Mouse (Mus musculus): ENCODE results near the gene Foxj3. TPM values are rescaled to one million over a fixed set of nuclear protein-coding genes. Genes with fewer than 3 reads are reported as not detected.
"Not testable (repeated sequence)": the region's sequence is repeated elsewhere in the genome, so short reads cannot be mapped to it uniquely, and the experiment has no call there.

Foxj3 gene
- total RNA-seq (2014; fragmentation: Nextera tagmentation) (51.8 and 64.9 TPM in 2 replicates), total RNA-seq (2017) (22.7 and 27.0 TPM in 2 replicates), polyA plus RNA-seq (2012) (12.5 and 14.7 TPM in 2 replicates)

DNA sequence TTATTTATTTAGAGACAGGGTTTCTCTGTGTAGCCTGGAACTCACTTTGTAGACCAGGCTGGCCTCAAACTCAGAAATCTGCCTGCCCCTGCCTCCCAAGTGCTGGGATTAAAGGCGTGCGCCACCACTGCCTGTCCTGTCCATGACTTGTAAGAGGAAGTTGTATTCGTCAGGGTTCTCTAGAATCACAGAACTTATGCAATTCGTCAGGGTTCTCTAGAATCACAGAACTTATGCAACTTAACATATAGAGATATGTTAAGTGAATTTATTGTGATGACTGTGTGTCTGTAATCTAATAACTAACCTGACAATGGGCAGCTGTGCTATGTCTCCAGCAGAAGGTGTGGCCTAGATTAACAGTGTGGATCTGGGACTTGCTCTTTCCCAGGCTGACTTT is at the start of gene Foxj3:
TSS of gene Foxj3 (plus strand) at position 390 of the 400 bp plus-strand sequence.
- not testable (repeated sequence) for DNase-seq (ENCODE audit: low spot score); H3K4me3 ChIP-seq (ENCODE audit: low read depth, low read length); H3K27me3 ChIP-seq (ENCODE audit: insufficient read depth, low read length); ATAC-seq (ENCODE audit: extremely low read depth, insufficient number of reproducible peaks, low FRiP score, poor library complexity, severe bottlenecking); H3K36me3 ChIP-seq (replicated peaks); H3K9me3 ChIP-seq (replicated peaks)
- peaks cover 13% of the 10 kb centered on the region for H3K4me1 ChIP-seq (ENCODE audit: insufficient read depth, low read depth, low read length)

DNA sequence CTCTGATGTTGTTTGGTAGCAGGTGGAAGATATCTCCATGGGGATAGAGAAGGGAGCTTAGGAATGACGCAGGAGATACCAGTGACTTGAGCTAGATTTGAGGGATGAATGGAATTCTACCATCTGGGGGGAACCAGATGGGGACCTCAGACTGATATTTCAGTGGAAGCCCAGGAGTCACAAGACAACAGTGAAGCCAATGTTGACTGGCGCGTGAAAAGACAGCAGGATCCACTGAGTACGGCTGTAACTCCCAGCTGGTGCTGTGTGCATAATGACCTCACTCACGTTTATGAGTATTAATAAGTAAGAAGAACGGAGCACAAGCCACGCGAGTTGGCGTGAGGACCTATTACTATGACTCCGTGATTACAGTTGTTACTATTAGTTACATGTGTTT is 47.1 kb upstream of the Foxj3 start:
- 0 out of 2 replicates have a peak, but pooled peaks cover 5% of the 10 kb centered on the region for H3K4me1 ChIP-seq (ENCODE audit: insufficient read depth, low read depth, low read length)
- TF ChIP-seq GATA2 (IDR thresholded peaks at IDR 0.05; ENCODE audit: borderline replicate concordance, low read depth, low read length) (no peak), CTCF (IDR thresholded peaks at IDR 0.05; ENCODE audit: low read depth, low read length) (no peak), GATA1 (IDR thresholded peaks at IDR 0.05; ENCODE audit: borderline replicate concordance, low read length) (no peak), TAL1 (conservative IDR thresholded peaks at IDR 0.05; ENCODE audit: low read depth, low read length) (no peak), POLR2AphosphoS5 (IDR thresholded peaks at IDR 0.05; ENCODE audit: insufficient replicate concordance, low read depth, low read length) (no peak)
- H3K27me3 ChIP-seq (ENCODE audit: insufficient read depth, low read length): no peaks in the 10 kb centered on the region
- peaks cover 6% of the 10 kb centered on the region; the same call in 1 of the 2 replicates for H3K9me3 ChIP-seq (replicated peaks)
- no peak for ATAC-seq (ENCODE audit: extremely low read depth, insufficient number of reproducible peaks, low FRiP score, poor library complexity, severe bottlenecking)
- no peak overlapping the region for H3K4me3 ChIP-seq (ENCODE audit: low read depth, low read length)
- H3K36me3 ChIP-seq (replicated peaks): no peaks in the 10 kb centered on the region
- no peak for DNase-seq (ENCODE audit: low spot score)

DNA sequence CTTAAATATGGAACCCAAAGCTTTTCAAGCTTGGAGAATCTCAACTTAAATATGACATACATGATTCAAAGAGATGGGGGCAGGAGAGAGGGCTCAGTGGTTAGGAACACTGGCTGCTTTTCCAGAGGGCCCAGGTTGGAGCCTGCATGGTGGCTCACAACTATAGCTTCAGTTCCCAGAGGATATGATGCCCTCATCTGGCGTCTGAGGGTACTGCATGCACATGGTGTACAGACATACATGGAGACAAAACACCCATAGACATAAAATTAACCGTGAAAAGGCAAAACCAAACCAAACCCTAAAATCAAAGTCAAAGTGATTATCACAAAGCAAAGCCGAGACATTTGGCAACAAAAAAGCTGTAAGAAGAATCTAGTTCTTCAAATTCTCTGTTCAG is 46.0 kb upstream of the Foxj3 start:
- DNase-seq (ENCODE audit: low spot score) (no peak), ATAC-seq (ENCODE audit: extremely low read depth, insufficient number of reproducible peaks, low FRiP score, poor library complexity, severe bottlenecking) (no peak)
- Histone ChIP-seq H3K36me3 (replicated peaks) (no peaks in the 10 kb centered on the region), H3K27me3 (ENCODE audit: insufficient read depth, low read length) (no peaks in the 10 kb centered on the region), H3K9me3 (replicated peaks) (peaks cover 6% of the 10 kb centered on the region; the same call in 1 of the 2 replicates), H3K4me1 (ENCODE audit: insufficient read depth, low read depth, low read length) (no peaks in the 10 kb centered on the region), H3K4me3 (ENCODE audit: low read depth, low read length) (no peak overlapping the region)
- TF ChIP-seq POLR2AphosphoS5 (IDR thresholded peaks at IDR 0.05; ENCODE audit: insufficient replicate concordance, low read depth, low read length) (no peak), GATA1 (IDR thresholded peaks at IDR 0.05; ENCODE audit: borderline replicate concordance, low read length) (no peak), CTCF (IDR thresholded peaks at IDR 0.05; ENCODE audit: low read depth, low read length) (no peak), GATA2 (IDR thresholded peaks at IDR 0.05; ENCODE audit: borderline replicate concordance, low read depth, low read length) (no peak), TAL1 (conservative IDR thresholded peaks at IDR 0.05; ENCODE audit: low read depth, low read length) (no peak)

DNA sequence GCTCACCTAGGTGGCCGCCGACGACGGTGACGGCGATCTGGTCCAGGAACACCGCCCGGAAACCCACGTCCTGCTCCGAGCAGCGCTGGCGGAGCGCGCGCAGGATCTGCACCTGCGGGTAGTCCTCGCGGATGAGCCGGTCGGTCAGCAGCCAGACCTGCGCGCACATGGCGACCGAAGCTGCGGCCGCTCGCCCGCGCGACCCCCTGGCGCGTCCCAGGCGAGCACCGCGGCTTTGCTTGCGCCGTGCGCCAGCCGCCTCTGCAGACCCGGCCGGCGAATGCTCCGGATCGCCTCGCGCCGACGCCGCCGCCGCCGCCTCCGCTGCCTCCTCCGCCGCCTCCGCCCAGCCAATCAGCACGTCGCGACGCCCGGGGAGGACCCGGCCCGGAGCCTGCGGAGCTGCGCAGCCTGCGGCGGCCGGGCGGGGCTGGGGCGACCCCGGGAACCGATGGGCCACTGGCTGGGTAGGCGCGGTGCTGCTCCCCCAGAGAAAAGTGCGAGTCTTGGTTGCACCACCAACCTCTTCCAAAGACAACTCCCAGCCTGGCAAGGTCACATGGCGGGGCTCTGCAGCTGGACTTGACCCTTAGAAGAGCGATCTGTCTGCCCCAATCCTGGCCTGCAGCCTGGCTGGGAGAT is 44.4 kb upstream of the Foxj3 start, which contains the start of gene Rimkla:
TSS of gene Rimkla (minus strand) at position 338 of the 642 bp plus-strand sequence.
- DNase-seq (ENCODE audit: low spot score) (no peak), ATAC-seq (ENCODE audit: extremely low read depth, insufficient number of reproducible peaks, low FRiP score, poor library complexity, severe bottlenecking) (no peak)
- H3K9me3 ChIP-seq (replicated peaks): peaks cover 6% of the 10 kb centered on the region; the same call in 1 of the 2 replicates
- no peaks in the 10 kb centered on the region for H3K27me3 ChIP-seq (ENCODE audit: insufficient read depth, low read length)
- no peaks in the 10 kb centered on the region for H3K4me1 ChIP-seq (ENCODE audit: insufficient read depth, low read depth, low read length)
- TF ChIP-seq TAL1 (conservative IDR thresholded peaks at IDR 0.05; ENCODE audit: low read depth, low read length): no peak
- TF ChIP-seq POLR2AphosphoS5 (IDR thresholded peaks at IDR 0.05; ENCODE audit: insufficient replicate concordance, low read depth, low read length): no peak
- no peak for TF ChIP-seq GATA1 (IDR thresholded peaks at IDR 0.05; ENCODE audit: borderline replicate concordance, low read length)
- no peak for TF ChIP-seq CTCF (IDR thresholded peaks at IDR 0.05; ENCODE audit: low read depth, low read length)
- no peak for TF ChIP-seq GATA2 (IDR thresholded peaks at IDR 0.05; ENCODE audit: borderline replicate concordance, low read depth, low read length)
- no peaks in the 10 kb centered on the region for H3K36me3 ChIP-seq (replicated peaks)
- H3K4me3 ChIP-seq (ENCODE audit: low read depth, low read length): no peak within 1 kb of the TSS

DNA sequence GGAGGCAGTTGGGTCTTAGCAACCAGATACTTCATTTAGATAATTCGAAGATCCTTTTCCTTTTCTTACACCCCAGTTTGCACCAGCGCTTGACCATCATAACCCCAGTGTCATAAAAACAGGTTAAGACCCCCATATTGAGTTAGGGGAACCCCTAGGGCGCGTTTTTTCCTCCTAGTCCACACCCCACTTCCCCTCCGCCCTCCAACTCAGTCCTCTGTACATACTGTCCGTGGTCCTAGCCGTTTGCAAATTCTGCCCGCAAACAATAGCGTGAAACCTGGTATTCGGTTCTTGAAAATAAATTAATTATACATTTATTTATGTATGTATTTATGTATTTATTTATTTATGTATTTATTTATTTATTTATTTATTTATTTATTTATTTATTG is 43.9 kb upstream of the Foxj3 start:
- DNase-seq (ENCODE audit: low spot score): no peak
- Histone ChIP-seq H3K4me3 (ENCODE audit: low read depth, low read length) (no peak overlapping the region), H3K9me3 (replicated peaks) (peaks cover 6% of the 10 kb centered on the region; the same call in 1 of the 2 replicates), H3K27me3 (ENCODE audit: insufficient read depth, low read length) (no peaks in the 10 kb centered on the region), H3K4me1 (ENCODE audit: insufficient read depth, low read depth, low read length) (no peaks in the 10 kb centered on the region), H3K36me3 (replicated peaks) (no peaks in the 10 kb centered on the region)
- no peak for ATAC-seq (ENCODE audit: extremely low read depth, insufficient number of reproducible peaks, low FRiP score, poor library complexity, severe bottlenecking)
- TF ChIP-seq TAL1 (conservative IDR thresholded peaks at IDR 0.05; ENCODE audit: low read depth, low read length) (no peak), GATA2 (IDR thresholded peaks at IDR 0.05; ENCODE audit: borderline replicate concordance, low read depth, low read length) (no peak), POLR2AphosphoS5 (IDR thresholded peaks at IDR 0.05; ENCODE audit: insufficient replicate concordance, low read depth, low read length) (no peak), GATA1 (IDR thresholded peaks at IDR 0.05; ENCODE audit: borderline replicate concordance, low read length) (no peak), CTCF (IDR thresholded peaks at IDR 0.05; ENCODE audit: low read depth, low read length) (no peak)

DNA sequence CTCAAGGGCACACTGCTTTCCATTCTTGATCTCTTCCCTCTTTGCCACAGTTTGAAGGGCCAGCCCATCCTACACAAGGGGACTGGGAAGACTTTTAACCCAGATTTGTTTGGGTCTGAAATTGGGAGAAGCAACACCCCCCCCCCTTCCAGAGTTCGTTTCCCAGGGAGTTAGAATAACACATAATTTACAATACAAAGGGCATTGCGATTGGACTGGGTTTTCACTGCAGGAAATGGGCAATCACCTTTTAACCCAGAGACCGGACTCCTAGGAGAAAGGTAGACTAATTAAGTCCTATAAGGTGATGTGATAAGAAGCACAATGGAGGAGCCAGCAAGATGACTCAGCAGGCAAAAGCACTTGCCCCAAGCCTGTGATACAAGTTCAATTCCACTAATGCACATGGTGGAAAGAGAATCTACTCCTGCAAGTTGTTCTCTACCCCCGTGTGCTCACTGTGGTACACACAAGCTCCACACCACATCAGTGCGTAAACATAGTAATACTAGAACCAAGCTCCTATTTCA is 38.4 kb upstream of the Foxj3 start:
- no peak overlapping the region for H3K4me3 ChIP-seq (ENCODE audit: low read depth, low read length)
- no peak for TF ChIP-seq POLR2AphosphoS5 (IDR thresholded peaks at IDR 0.05; ENCODE audit: insufficient replicate concordance, low read depth, low read length)
- TF ChIP-seq GATA1 (IDR thresholded peaks at IDR 0.05; ENCODE audit: borderline replicate concordance, low read length): no peak
- no peak for TF ChIP-seq TAL1 (conservative IDR thresholded peaks at IDR 0.05; ENCODE audit: low read depth, low read length)
- TF ChIP-seq GATA2 (IDR thresholded peaks at IDR 0.05; ENCODE audit: borderline replicate concordance, low read depth, low read length): no peak
- TF ChIP-seq CTCF (IDR thresholded peaks at IDR 0.05; ENCODE audit: low read depth, low read length): no peak
- no peaks in the 10 kb centered on the region for H3K9me3 ChIP-seq (replicated peaks)
- H3K27me3 ChIP-seq (ENCODE audit: insufficient read depth, low read length): peaks cover 3% of the 10 kb centered on the region; the same call in 1 of the 2 replicates
- H3K36me3 ChIP-seq (replicated peaks): no peaks in the 10 kb centered on the region
- H3K4me1 ChIP-seq (ENCODE audit: insufficient read depth, low read depth, low read length): no peaks in the 10 kb centered on the region
- DNase-seq (ENCODE audit: low spot score) (no peak), ATAC-seq (ENCODE audit: extremely low read depth, insufficient number of reproducible peaks, low FRiP score, poor library complexity, severe bottlenecking) (no peak)

Measured in G1E (cell line).